Mouse (Mus musculus) ES-Bruce4 (cell line): ENCODE data around the gene Arid5b.

Experiments used
- CTCF ChIP-seq: IDR thresholded peaks from one replicate; pipeline ENCODE4 v1.8.1; 2011; ENCODE audit warnings: low read depth, low read length
- EP300 ChIP-seq: IDR thresholded peaks from 2 replicates; pipeline ENCODE4 v1.6.1; 2011; ENCODE audit warnings: low read depth, low read length; ENCODE audit not compliant: insufficient read depth
- POLR2A ChIP-seq: IDR thresholded peaks from one replicate; pipeline ENCODE4 v1.8.1; 2011; ENCODE audit warnings: low read length; ENCODE audit not compliant: insufficient read depth

GRCm38 (mm10) chr10:68110182-68110581 is 168.4 kb downstream of the Arid5b start:
- TF ChIP-seq EP300 (no peak), CTCF (no peak), POLR2A (no peak)
